Mouse (Mus musculus) fibroblast of lung, adult 2 months (primary cell): ENCODE data around the gene Myo6.

Source experiments
- DNase-seq: peaks from one replicate; pipeline ENCODE4 v3.0.0-alpha.2; 2011; ENCODE audit warnings: low read depth

Gene Myo6

DNA sequence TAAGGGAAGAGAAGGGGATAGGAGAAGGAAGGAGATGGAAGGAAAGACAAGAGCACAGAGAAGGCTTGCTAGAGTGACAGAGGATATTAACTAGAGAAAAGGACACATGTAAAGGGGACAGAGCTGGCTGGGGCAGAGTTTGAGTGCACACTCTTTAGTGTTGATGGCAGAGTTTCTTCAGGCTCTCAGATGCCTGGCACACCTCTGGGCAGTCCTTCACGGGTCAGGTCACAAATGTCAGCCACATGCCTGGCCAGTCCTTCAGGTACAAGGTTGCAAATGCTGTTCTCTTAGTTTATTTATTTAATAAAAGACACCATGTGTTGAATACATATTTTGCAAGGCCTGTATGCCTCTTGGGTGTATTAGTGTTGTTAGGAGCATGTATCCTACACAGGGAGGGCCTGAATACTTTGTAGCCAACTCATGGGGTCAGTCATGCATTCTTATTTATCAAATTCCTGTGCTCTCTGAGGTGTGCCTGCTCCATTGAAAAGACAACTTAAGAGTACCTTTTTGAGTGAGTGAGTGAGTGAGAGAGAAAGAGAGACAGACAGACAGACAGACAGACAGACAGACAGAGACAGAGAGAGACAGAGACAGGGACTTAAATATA, 72.5 kb downstream of the Myo6 start:
- DNase-seq: no peak

DNA sequence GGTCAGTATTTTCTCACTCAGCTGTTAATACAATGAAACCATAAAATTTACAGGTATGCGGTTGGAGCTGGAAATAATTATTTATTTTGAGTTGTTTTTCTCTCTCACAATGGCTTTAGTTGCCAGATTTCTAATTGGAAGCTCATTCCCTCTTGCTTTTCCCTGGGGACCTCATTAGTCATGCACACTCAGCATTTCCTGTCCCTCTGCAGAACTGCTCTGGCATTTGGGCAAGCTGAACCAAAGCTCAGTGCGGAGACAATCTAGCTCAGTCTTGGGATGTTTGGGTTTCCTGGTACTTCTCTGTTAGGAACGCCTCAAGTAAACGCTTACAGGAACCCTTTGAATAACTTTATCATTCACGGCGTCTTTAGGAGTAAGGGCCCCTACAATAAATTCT, 76.9 kb downstream of the Myo6 start:
- no peak for DNase-seq

DNA sequence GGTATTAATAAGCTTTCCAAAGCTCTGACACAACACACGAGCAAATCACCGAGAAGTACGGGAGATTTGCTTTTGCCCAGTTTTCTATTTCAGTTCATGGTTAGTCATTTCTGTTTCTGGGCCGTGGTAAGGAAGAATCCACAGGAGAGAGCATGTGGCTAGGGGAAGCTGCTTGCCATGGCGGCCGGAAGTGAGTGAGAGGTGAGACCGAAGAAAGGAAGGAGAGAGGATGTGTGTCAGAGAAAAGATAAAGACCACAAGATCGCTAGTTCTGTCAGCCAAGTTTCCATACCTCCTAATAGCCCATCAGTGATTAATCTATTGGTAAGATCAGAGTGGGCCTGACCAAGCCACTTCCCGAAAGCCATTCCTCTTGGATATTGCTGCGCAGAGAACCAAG, 87.3 kb downstream of the Myo6 start:
- no peak for DNase-seq

DNA sequence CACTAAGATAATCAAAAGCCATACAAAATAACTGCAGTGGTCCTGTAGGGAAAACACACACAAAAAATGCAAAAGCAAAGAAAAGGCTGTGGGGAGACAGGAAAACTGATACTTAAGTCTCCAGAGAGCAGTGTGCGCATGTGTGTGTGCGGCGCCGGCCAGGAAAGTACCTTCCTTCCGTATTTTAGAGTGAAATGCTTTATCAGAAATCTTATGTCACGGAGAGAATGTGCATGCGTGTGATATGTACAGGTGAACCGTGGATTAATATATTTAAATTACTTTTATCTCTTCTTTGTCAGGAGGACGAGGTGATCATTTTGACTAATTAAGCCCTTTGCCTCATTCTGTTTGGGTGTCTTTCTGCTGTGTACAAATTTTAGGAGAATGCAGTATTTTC, 88.4 kb downstream of the Myo6 start:
- DNase-seq: no peak

DNA sequence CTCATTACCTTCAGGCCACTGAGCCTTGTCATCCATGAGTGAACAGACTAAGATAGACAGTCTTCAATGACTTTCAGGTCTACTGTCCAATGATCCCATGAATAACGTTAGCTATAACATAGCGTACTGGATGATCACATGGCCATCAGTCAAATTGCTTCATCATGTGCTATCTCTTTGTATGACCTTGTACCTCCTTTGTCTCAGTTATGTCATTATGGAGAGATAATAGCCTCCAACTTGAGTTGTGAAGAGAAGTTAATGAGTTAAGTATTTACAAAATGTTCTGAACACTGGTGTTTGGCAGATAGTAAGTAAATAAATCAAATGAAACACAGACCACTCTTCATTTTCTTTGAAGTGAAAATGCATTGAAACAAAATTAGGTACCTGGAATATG, 91.7 kb downstream of the Myo6 start:
- no peak for DNase-seq

DNA sequence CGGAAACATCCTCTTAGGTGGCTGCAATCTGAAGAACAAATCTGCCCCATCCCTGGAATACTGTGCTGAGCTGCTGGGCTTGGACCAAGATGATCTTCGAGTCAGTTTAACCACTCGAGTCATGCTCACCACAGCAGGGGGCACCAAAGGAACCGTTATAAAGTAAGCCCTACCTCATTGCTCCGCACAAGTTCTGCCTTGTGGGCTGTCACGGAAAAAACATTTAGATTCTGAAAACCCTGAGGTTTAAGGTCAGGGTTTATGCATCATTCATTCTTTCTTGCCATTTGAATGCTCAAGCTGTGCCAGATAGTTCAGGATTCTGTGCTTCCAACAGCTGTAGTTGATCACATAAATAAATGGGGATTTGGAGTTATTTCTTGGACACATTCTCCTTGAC, 93.6 kb downstream of the Myo6 start:
- peak; percentile 47 for DNase-seq

DNA sequence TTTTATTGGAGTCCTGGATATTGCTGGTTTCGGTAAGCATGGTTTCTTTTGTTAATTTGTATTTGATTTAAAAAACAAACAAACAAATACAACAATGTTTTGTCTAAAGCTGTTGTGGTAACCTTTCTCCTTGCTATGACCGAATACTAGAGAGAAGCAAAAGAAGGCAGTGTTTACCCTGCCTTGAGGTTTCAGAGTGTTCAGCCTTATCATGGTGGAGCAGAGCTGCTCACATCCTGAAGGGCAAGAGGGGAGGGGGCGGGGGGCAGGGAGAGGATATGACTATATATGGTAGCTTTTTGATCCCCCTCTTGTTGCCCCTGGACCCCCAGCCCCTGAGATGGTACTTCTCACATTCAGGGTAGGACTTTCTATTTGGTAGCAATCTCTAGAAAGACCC, 96.1 kb downstream of the Myo6 start:
- DNase-seq: no peak

DNA sequence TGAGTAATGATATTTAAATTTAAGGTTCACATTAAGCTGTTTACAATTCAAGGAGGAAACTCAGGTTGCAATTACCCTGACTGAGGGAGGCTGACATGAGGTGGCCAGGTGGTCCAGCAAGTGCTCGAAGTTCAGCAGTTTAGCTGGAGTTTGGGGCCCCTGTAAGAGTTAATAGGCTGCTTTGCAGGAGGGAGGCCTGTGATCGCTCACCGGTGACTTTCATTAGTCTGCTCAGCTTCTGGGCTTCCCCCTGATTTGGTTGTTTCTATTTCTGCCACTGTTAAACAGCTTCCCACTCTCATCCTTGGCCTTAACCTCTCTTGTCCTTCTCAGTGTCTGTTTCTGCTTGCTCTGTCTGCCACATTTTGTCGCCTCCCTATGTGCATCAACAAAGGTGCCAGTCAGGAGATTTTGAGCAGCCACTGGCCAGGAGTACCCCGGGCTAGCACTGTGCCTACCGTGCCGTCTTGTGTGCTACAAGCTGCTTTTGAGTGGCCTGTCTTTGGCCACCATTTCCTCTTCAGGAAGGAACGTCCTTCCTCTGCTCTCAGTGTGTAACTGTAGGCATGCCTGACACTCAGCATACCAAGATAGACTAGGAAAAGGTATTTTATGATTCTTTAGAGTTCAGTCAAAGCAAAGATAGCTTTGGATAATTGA, 97.7 kb downstream of the Myo6 start:
- DNase-seq: no peak

DNA sequence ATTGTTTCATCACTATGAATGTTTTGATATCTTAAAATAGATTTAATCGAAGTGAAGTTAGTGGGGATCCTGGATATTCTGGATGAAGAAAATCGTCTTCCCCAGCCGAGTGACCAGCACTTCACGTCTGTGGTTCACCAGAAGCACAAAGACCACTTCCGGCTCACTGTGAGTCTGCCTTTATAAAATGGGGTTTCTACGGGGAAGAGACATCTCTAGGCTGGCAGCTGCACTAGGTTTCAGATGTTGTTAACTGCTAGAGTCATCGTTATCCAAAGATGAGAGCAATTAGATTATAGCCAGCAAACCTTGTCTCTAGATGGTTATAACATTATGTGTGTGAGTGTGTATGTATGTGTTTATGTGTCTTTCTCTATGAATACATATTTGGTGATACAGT, 101.3 kb downstream of the Myo6 start:
- no peak for DNase-seq

DNA sequence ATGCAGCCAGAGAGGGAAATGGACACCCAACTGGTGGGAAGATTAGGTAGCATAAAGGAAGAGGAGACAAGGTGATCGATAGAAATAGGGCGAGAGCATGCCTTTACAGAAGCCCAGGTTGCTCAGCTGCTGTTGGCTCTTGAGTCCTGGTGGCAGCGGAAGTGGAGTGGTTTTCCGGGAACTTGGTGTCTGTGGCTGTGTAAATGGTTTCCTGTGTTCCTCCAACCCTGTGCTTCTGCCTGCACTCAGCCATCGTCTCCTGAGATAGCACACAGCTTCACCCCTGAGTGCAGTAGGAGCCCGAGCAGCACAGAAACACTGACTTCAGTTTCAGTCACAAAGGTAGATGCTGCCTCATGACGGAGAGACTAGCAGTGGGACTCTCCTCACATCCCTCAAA, 101.7 kb downstream of the Myo6 start:
- no peak for DNase-seq

DNA sequence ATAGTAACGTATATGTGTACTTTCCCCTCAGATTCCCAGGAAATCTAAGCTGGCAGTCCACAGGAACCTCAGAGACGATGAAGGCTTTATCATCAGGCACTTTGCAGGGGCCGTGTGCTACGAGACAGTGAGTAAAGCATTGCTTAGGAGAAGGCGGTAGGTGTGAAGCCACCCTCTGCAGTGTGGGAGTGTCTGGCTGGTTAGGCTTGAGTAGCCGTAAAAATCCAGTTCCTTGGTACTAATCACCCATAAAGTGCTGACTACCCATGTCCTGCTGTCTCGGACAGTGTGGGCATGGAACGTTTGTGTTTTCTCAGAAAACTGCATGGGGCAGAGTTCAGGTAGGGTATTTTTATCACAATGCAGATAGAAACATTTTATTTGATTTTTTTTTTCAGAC, 104.8 kb downstream of the Myo6 start:
- no peak for DNase-seq

DNA sequence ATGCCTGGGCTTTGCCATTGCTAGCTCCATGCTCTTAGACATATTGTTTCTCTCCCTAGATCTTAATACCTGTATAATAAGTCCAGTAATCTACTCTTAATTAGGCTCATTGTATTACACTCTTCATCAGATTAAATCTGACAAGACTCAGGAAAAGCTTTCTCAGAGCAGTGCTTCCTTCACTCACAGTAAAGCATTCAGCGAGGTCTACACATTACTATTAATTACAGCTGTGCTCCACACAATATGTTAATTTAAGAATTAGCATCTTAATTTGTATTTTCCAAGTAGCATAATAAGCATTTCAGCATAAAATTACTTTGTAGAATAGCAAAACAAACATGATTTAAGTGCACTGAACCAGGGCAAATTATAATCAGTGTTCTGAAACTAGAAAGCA, 108.1 kb downstream of the Myo6 start:
- DNase-seq: no peak

DNA sequence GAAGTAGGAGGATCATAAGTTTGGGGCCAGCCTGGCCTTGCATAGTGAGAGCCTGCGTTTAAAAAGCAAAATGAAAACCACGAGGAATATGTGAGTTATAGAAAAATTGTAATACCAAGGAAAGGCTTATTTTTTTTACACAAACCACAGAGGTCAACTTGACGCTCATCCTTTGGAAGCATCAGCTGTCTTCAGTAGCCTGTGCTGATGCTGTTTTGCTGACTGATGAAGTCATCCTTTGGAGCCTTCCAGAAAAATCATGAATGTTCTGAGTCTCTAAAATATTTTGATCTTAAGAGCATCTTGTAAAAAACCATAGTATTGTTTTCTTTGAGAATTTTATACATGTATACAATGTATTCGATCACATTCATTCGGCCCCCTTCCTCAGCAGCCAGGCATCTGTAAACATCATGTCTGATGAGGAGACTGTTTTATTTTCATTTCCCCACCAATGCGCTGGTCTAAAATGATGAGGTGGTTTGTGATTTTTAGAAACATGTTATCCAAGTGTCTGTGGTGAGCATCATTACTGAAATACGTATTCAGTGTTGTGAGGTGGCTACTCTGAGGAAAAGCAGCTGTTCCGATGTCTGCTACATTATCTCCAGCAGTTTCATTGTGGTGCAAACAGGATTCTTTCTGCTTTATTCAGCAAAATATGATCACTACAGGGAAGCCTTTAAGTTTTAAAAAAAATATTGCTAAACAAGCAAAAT, 110.4 kb downstream of the Myo6 start:
- no peak for DNase-seq

DNA sequence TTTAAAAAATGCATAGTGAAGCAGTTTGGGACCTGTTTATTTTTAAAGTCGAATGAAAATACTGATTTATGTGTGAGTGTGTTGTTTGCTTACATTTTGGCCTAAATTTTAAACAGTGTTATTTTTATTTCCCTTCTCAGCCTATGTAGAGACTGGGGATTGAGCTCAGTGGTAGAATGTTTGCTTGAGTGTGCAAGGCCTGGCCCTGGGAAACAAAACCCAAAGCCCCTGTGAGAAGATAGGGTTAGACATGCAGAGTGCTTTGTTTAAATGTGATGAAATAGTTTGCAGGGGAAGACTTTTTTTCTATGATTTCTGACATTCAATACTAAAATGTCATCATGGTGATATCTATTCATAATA, 110.9 kb downstream of the Myo6 start:
- DNase-seq: no peak

DNA sequence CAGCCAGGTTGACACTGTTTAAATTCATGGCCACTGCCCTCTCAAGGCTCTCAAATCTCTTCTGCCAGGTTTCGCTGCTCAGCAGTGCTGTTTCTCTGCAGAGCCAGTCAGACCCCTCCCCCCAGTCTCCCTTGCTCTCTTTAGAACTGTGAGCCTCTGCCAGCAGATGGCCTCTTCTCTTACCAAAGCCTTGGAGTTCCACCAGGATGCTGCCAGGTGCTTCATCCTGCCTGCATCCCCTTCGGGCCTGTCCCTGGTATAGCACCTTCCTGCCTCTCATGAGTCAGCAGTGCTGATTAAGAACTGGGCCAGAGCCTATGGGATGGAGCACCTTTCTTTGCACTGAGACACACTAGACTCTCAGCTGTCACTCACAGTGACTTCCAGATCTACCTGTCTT, 112.3 kb downstream of the Myo6 start:
- no peak for DNase-seq

DNA sequence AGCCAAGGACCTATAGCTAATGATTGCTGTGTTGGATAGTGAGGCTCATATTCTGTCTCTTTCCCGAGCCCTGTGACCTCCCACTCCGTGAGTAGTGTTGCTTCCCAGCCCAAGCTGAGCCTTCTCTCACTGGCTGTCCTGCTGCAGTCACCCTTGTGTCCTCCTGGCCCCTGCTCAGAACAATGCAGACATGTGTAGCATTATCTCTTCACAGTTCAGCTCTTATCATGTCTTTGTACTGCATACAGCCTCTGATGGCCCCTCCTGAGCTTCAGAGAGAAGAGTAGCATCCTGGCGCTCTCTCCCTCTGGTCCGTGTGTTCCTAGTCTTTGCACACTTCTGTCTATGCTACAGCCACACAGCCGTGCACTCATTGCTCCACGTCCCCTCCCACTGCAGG, 112.9 kb downstream of the Myo6 start:
- no peak for DNase-seq

DNA sequence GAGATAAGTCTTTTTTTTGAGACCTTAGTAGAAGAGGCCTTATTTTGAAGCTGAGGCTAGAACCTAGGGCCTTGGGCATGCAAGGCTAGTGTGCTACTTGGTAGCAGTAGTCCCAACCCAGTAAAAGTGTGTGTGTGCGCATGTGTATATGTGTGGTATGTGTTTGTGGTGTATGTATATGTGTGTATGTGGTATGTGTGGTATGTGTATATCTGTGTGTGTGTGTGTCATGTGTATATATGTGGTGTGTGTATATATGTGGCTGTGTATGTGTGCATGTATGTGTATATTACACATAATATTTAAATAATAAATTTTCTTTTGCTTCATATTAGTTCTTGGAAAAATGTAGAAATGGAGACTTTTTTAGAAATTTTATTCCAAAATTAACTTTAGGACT, 115.9 kb downstream of the Myo6 start:
- DNase-seq: no peak

DNA sequence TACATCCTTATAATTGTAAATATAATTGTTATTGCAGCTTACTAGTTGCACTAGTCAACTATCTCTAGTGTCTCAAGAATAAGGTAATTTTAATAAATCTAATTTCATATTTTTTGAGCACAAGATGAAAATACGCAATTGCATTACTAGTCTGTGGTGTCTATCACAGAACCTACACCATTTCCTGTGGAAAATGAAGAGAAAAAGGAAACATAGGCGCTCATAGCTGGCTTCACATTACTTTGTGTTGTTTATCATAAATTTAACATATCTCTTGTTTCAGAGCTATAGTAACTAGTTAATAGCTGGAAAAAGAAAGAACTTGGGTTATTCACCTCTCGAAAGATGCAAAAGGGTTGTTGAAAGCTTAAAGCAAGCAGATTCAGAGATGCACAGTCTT, 117.6 kb downstream of the Myo6 start:
- DNase-seq: no peak

DNA sequence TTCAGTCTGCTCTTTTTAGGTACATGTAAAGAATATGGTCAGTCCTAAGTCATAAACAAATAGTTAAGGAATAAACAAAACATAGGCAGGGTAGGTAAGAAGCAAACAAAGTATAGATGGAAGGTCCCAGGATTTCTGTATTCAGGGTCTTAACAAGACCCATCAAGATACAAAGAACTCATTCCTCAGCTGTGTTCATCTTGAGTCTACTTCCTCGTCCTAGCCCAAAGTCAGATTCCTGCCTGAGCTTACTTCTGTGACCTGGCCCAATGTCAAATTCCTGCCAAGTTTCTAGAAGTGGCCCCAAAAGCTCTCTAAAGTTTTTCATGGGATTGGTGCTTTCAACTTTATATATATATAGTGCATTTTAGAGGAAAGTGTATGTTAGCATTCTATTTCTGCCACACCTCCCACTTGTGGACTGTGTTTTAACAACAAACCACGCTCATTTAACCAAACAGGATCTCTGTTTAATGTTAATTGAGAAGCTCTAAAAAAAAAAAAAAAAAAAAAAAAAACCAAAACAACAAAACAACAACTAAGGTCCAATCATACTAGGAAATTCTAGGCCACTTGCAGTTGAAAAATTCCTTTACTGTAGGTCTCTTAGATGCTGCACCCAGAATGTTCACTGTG, 119.8 kb downstream of the Myo6 start:
- no peak for DNase-seq

DNA sequence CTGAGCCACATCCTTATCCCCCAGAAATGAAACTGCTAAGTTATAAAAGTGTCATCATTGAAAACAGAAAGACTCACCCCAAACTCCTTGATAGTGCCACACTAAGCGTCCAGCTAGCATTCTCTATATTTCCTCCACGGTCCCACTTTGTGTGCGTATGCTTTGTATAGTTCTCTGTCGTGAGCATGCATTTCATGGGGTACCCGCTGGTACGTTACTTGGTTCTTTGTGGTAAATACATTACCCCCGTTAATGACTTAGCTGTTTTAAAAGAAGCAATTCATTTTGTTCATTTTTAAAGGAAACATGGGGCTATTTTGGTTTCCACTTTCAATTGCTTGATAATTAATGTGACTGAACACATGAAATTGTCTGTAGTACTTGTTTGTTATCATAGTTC, 122.0 kb downstream of the Myo6 start:
- DNase-seq: no peak

DNA sequence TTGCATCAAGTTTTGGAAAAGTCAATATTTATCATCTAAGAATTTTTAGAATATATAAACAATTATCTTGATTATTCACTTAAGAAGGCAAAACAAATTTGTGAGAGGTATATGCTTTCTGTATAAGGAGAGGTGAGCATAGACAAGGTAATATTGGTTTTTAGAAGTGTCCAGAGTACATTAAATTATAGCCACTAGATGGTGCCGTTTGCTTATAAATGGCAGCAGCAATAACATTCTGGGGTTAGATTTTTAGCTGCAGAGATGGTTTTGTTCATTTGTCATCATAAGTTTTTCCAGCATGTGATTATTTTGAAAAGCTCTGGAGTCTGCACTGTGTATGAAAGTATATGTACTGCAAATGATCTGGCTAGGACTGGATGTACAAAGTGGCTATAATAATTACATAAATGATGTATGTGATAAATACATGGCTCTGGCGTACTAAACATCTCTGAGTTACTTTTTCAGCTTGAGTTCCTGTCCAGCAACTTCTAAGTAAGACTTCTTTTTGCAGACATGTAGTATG, 128.3 kb downstream of the Myo6 start:
- peak; percentile 11 for DNase-seq

DNA sequence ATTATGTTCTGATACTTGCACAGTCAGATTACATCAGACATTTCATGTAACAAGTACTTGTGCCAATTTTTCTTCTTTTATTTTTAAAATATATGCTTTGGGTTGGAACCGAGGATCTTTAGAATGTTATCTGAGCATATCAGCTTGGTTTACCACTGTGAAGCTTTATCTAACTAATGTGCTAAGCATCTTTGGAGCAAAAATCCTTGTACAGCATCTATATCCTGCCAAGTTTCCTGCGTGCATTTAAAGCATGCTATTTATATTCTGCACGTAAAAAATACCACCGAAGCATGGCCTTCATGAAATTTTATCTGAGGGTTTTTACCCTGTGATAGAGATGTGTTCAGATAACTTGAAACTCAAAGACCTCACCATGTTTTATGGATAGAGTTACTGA, 131.3 kb downstream of the Myo6 start:
- no peak for DNase-seq

DNA sequence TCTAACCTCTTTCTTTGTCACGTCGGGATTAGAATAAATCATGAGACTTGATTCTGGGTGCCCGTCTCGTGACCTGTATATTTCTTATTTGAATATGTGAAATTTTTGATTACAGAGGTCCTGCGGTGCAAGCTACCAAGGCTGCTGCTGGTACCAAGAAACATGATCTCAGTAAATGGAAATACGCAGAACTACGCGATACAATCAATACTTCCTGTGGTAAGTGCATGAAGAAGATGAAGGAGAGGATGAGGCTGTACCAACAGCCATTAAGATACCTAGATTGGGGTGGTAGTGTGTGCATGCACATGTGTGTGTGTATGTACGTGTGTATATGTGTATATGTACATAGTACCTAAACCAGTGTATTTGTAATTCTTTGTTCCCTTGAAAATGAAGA, 134.2 kb downstream of the Myo6 start:
- DNase-seq: no peak
